Mouse (Mus musculus): ENCODE results near the gene Ankrd12.
"Not testable (repeated sequence)": the region's sequence is repeated elsewhere in the genome, so short reads cannot be mapped to it uniquely, and the experiment has no call there.

Gene Ankrd12

GRCm38 (mm10) chr17:66077437-66077850 is 555 bp upstream of the Ankrd12 start:
- no peak for DNase-seq

- peak; percentile 73 to 81 for DNase-seq
These were observed 538 bp downstream of the Ankrd12 start for GRCm38 (mm10) chr17:66076174-66076927.

- DNase-seq: peak in 1 of 2 experiments; percentile 15
These were observed 1.1 kb downstream of the Ankrd12 start for GRCm38 (mm10) chr17:66075827-66076173.

- no peak for DNase-seq
These were observed 2.9 kb downstream of the Ankrd12 start for GRCm38 (mm10) chr17:66073971-66074370.

- not testable (repeated sequence) for DNase-seq
These were observed 7.9 kb downstream of the Ankrd12 start for GRCm38 (mm10) chr17:66069036-66069435.

- no peak for DNase-seq
These were observed 11.8 kb downstream of the Ankrd12 start for GRCm38 (mm10) chr17:66065115-66065514.

- DNase-seq: no peak
These were observed 15.5 kb downstream of the Ankrd12 start for GRCm38 (mm10) chr17:66061241-66061938.

GRCm38 (mm10) chr17:66058160-66058559 is 18.7 kb downstream of the Ankrd12 start:
- no peak for DNase-seq

GRCm38 (mm10) chr17:66057145-66057544 is 19.7 kb downstream of the Ankrd12 start:
- no peak for DNase-seq

GRCm38 (mm10) chr17:66053349-66053748 is 23.5 kb downstream of the Ankrd12 start:
- DNase-seq: no peak

- DNase-seq: no peak
These were observed 28.1 kb downstream of the Ankrd12 start for GRCm38 (mm10) chr17:66048795-66049194.

GRCm38 (mm10) chr17:66048199-66048598 is 28.7 kb downstream of the Ankrd12 start:
- no peak for DNase-seq

- DNase-seq: not testable (repeated sequence)
These were observed 33.2 kb downstream of the Ankrd12 start for GRCm38 (mm10) chr17:66043679-66044078.

- DNase-seq: no peak
These were observed 35.9 kb downstream of the Ankrd12 start for GRCm38 (mm10) chr17:66041020-66041419.

- DNase-seq: no peak
These were observed 43.6 kb downstream of the Ankrd12 start for GRCm38 (mm10) chr17:66033239-66033638.

- DNase-seq: no peak
These were observed 44.9 kb downstream of the Ankrd12 start for GRCm38 (mm10) chr17:66031991-66032390.

GRCm38 (mm10) chr17:66024211-66024610 is 52.7 kb downstream of the Ankrd12 start:
- DNase-seq: peak; percentile 30 to 44

GRCm38 (mm10) chr17:66011790-66012189 is 65.1 kb downstream of the Ankrd12 start:
- DNase-seq: no peak

GRCm38 (mm10) chr17:66007892-66008291 is 69.0 kb downstream of the Ankrd12 start:
- DNase-seq: peak; percentile 83 to 90

- no peak for DNase-seq
These were observed 69.4 kb downstream of the Ankrd12 start for GRCm38 (mm10) chr17:66007473-66007872.

- DNase-seq: no peak
These were observed 88.6 kb downstream of the Ankrd12 start for GRCm38 (mm10) chr17:65988151-65988820.

- DNase-seq: not testable (repeated sequence)
These were observed 100.2 kb downstream of the Ankrd12 start for GRCm38 (mm10) chr17:65976720-65977119.

- no peak for DNase-seq
These were observed 109.1 kb downstream of the Ankrd12 start for GRCm38 (mm10) chr17:65967751-65968150.

GRCm38 (mm10) chr17:65962263-65962662 is 114.6 kb downstream of the Ankrd12 start:
- DNase-seq: no peak
